8 mouse cellular contexts compared by ENCODE assay signal in genomic region chr6:72185893-72186490, GRCm38 (mm10). TPM values are rescaled to one million over a fixed set of nuclear protein-coding genes. Genes with fewer than 3 reads are reported as not detected.
DNase-seq lines count a peak whose midpoint lies in the region; ATAC-seq lines count a peak whose summit lies in the region.

No protein-coding gene starts in this region.

- H3K27me3 ChIP-seq in midbrain, embryonic 10.5 days (ENCODE audit: low read depth, poor library complexity, severe bottlenecking): peaks cover 48% of the 10 kb centered on the region

- no peak for ATAC-seq in activated CD4-positive, CD25-positive, alpha-beta regulatory T cell, adult 4 months

- H3K4me3 ChIP-seq in midbrain, embryonic 10.5 days: no peak overlapping the region

- no peak overlapping the region for H3K27ac ChIP-seq in midbrain, embryonic 10.5 days (replicated peaks)

- H3K9me3 ChIP-seq in midbrain, embryonic 10.5 days (replicated peaks): no peaks in the 10 kb centered on the region

- H3K4me1 ChIP-seq in midbrain, embryonic 10.5 days: peaks cover 24% of the 10 kb centered on the region

- no peaks in the 10 kb centered on the region for H3K36me3 ChIP-seq in midbrain, embryonic 10.5 days

- peak; percentile 83 to 88 for DNase-seq in adrenal gland, adult 18-20 months (ENCODE audit: low spot score in 2 of 2)
- DNase-seq in cerebellum, postnatal 36 days: peak; percentile 87 to 92
- peak; percentile 66 to 68 for DNase-seq in gastrocnemius, adult 8-10 months (ENCODE audit: low spot score in 2 of 2)
- DNase-seq in induced T-regulatory cell, adult 2 months (ENCODE audit: low read depth): peak; percentile 78
- peak; percentile 51 to 74 for DNase-seq in left cerebral cortex, postnatal 10 days (ENCODE audit: extremely low spot score in 1 of 2, low spot score in 2 of 2)
- peak; percentile 79 for DNase-seq in midbrain, embryonic 10.5 days (ENCODE audit: low spot score)
- peak; percentile 64 for DNase-seq in skeletal muscle tissue, adult 2 months (ENCODE audit: low read depth, low spot score)

- intact Hi-C loops in left cerebral cortex, postnatal 10 days (cut with DNase I): loop anchor here (1.0 to 5.0 kb wide), 3 partner anchors 51 to 136 kb away; no protein-coding TSS in a partner anchor

- 5% methylated on average over 6 of the region's 6 CpGs for WGBS in midbrain, embryonic 10.5 days

RNA-seq across cellular contexts. Expression of gene Atoh8, which starts 49.4 kb away (rescaled TPM):
- 1 to 10 TPM; 2.9 to 3.7 TPM for total RNA-seq in adrenal gland, adult 18-20 months (2021)
- total RNA-seq in gastrocnemius, adult 8-10 months (2022): 1 to 10 TPM; 2.5 to 3.6 (median 3.2) TPM
- 1 to 10 TPM; 1.1 to 1.7 TPM for total RNA-seq in left cerebral cortex, postnatal 10 days (2021)
- 9.2 and 11.2 TPM in 2 replicates for polyA plus RNA-seq in midbrain, embryonic 10.5 days (2016; fragmentation: Nextera tagmentation; extraction: Ambion mirVana)
- not detected for polyA plus RNA-seq in activated CD4-positive, CD25-positive, alpha-beta regulatory T cell, adult 4 months (2017; shearing (Covaris generic))
